Mouse (Mus musculus): ENCODE measurements around the gene Snrpb.

Snrpb gene

DNA sequence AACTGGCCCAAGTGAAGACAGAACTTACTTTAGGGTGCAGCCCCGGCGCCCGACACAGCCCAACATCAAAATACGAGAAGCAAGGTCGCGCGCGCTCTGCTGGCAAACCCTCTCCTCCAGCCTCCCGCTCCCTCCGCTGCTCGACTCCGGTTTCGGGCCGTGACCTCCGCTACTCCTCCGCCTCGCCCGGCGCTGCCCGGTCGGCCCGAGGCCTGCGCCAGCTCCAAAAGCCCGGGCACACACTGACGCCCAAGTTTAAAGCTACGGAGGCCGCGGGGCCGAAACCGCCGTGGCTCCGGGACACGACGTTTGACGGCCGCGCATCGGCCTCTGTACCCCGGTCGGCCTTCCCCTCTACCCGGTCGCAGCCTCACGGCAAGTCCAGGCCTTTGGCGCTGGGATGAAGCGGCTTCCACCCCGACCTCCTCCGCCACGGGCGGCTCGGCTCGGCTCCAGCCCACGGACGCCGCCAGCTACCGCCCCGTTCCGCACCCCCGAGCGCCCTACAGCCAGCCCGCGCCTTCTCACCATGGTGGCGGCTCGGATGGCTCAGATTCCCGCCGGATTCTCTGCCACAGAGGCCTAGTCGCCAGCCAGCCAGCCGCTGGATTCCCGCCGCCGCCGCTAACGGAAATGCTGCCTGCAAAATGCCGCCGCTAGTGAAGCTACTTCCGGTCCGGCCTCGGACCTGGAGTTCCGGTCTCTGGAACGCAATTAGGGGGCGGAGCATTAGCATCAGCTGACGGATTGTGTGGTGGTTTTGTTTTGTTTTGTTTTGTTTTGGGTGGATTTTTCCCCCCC is at the start of gene Snrpb:
Snrpb (minus strand) TSS at position 698 of the 801 bp plus-strand sequence.
- peak; percentile 88 to 94 for DNase-seq (ENCODE audit: low spot score in 2 of 2)

DNA sequence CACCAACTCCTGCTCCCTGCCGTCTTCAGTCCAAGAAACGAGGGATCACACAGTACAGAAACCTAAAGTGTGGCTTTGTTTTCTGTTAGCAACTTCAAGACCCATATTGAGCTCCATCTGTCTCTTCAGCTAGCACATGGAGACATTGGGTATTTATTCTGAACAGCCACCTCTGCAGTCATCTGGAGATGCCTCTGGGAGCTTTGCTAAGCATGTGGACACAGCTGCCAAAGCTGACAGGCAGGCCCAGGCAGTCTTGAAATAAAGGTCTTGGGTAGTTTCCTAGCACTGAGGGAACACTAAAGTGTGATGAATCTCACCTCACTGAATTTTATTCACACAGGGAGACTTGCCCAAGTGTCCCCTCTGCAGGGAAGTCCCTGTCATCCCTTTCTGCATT is 32.4 kb upstream of the Snrpb start:
- no peak for DNase-seq (ENCODE audit: low spot score in 2 of 2)

DNA sequence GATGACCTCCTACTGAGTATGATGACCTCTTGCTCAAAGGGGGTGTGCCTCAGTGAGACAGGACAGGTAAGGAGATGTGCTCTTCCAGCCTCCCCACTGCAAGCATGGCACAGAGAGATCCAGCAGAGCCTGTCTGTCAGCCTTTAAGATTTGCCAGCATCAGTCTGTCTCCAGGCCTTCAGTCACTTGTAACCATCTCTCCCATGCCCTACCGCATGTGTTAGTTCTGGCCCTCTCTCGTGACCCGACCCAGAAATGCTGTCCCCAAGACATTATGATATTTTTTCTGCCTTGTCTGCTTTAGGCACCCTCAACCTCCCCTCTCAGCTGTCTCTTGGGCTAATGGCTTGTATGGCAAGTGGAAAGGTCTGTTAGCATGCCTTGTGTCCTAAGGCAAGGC is 30.4 kb upstream of the Snrpb start:
- no peak for DNase-seq (ENCODE audit: low spot score in 2 of 2)

DNA sequence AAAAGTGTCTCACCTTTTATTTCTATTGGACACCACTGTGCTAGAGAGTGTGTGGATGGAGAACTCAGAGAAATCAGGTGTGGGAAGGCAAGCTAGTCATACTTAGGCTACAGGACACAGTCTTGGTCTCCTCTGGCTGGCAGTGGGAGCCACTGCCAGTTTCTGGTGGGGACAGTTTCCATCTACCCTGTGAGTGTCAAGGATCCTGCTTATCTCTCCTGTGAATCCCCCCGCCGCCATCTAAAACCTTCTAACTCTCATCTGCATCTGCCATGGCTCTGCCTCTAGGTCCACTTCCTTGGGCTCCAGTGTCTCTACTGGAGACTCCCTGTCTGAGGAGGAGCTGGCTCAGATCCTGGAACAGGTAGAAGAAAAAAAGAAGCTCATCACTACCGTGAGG is 28.8 kb upstream of the Snrpb start:
- no peak for DNase-seq (ENCODE audit: low spot score in 2 of 2)

DNA sequence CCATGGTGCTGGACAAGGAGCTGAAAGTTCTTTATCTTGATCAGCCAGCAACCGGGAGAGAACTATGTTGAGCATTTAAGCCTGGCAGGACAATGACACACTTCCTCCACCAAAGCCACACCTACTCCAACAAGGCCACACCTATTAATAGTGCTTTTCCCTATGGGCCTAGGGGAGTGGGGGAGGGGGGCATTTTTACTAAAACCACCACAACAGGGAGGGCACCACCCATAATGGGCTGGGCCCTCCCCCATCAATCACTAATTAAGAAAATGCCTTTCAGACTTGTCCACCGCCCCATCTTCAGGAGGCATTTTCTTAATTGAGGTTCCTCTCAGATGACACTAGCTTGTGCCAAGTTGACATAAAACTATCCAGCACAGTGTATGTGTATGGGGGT is 28.2 kb upstream of the Snrpb start:
- DNase-seq (ENCODE audit: low spot score in 2 of 2), result no peak

DNA sequence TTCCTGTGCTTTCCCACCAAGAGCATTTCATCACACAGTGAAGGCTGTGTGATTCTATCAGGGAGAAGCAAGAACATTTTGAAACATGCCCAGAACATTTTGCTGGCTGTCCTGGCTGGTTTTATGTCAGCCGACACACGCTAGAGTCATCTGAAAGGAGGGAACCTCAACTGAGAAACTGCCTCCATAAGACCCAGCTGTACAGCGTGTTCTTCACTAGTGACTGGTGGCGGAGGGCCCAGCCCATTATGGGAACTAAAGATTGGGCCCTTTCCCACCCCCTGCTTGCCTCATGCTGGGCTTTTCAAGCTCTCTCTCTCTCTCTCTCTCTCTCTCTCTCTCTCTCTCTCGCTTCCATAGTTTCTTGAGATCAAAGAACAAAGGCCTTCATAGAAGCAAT is 21.8 kb upstream of the Snrpb start:
- DNase-seq (ENCODE audit: low spot score in 2 of 2), result no peak

DNA sequence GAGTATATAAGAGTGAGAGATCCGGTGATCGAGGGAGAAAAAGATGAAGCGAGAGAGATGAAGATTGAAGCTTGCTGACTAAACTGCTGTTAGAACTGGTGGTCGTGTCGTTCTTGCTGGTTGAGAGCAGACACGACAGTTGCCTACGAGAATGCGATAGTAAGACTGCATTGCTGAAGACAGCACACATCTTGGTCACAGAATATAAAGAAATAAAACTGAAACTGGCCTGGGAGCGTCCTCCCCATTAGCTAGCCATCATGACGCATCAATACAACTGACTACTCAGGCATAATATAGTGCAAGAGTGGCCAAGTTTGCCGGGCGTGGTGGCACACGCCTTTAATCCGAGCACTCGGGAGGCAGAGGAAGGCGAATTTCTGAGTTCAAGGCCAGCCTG is 15.7 kb upstream of the Snrpb start, which contains the start of gene Tmc2:
Tmc2 (plus strand) TSS at position 301 of the 400 bp plus-strand sequence.
- DNase-seq (ENCODE audit: low spot score in 2 of 2), result no peak

DNA sequence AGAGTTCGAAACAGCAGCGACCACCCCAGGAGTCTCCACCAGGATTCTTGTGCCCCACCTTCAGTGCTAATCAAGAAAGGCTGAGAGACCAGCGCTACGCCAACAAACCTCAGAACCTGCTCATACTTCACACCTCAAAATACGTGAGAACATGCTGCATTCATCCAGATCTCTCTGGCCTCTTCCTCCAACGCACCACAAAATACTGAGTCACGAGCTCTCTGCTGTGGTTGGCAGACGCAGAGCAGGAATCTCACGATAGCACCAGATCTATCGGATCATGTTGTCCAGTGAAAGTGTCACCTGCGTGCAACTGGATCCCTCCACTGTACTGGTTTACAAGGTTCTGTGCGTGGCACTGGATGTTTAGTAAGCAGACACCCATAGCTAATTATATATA is 9.2 kb upstream of the Snrpb start:
- DNase-seq (ENCODE audit: low spot score in 2 of 2), result no peak

DNA sequence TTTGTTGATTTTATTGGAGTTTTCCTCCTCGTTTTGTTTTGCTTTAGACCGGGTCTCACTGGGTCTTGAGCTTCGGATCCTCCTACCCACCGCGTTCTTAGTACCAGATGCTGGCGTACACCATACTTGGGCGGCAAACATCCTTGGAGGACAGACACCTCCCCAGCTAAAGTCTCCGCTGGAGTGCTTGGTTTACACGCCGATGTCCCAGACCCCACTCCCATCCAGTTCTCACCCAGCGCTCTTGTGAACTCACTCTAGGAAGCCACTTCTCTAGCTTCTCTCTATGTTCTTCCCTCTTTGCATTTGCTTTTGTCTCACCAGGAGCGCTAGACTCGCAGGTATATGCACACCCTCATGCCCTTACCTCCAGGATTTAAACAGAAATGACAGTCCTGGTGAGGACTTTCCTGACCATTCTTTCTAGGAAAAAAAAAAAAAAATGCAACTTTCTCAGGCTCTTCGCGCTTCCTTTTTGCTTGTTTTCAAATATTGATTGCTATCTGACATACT is 360 bp upstream of the Snrpb start:
- DNase-seq (ENCODE audit: low spot score in 2 of 2), result peak in 1 of 2 experiments; percentile 77

DNA sequence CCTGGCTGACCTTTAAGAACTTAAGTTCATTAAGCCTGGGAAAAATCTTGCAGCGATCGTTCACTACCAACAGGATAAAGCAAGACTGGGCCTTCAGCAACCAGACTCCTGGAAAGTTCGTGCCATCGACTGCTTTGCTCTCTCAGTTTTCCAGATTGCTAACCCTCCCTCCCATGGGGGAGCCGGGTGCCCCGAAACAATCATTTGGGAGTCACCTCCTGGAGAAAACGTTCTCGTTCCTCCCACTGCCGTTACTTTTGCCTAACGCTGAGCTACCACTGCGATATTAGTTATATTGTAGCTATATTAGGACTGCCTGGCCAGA is 860 bp downstream of the Snrpb start:
- no peak for DNase-seq (ENCODE audit: low spot score in 2 of 2)

DNA sequence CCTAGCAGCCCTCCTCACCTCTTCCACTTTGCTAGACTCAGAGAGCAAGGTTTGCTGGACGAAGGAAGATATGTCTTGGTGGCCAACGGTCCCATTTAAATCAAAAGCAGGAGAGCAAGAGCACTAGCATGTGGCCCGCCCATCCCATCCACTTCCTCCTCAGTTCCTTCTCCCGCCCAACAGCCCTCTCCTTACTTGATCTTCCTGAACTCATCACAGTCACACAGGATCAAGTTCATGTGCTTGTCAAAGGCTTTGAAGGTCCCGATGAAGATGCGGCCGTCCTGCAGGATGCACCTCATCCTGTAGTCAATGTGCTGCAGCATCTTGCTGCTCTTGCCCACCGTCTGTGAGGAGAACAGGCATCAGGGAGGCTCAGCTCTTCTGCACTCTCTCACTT is 2.4 kb downstream of the Snrpb start:
- no peak for DNase-seq (ENCODE audit: low spot score in 2 of 2)

DNA sequence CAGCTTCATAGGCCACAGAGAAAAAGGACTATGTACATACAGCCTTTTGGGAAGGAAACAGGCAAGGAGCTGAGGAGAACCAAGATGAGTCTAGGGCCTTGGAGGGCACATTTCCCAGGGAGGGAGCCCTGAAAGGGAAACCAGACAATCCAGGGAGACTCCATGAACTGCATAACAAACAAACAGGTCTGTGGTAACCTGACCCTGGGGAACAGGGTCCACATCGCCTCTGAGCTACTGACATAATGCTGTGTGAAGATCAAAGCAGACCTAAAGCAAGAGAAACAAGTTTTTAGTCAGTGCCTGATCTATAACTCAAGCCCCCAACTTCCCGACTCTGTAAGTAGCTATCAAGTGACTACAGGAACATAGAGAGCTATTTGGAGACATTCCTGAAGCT is 7.5 kb downstream of the Snrpb start:
- no peak for DNase-seq (ENCODE audit: low spot score in 2 of 2)

DNA sequence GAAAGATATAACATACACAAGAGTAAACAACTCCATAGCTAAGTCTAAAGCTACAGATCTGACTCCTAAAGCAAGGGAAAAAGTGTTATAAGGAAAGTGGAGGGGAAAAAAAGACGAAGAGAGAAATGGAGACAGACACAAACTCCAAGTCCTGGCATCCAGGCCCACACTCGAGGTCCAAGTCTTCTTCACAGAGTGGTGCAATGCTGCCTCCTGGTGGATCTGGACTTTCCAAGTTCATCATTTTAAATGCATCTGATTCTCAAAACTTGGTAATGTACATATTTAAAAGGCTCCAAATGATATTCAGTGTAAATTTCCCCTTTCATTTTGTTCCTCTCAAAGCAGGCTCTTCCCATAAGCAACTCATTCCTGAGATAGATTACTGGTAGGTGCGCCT is 11.3 kb downstream of the Snrpb start:
- no peak for DNase-seq (ENCODE audit: low spot score in 2 of 2)

DNA sequence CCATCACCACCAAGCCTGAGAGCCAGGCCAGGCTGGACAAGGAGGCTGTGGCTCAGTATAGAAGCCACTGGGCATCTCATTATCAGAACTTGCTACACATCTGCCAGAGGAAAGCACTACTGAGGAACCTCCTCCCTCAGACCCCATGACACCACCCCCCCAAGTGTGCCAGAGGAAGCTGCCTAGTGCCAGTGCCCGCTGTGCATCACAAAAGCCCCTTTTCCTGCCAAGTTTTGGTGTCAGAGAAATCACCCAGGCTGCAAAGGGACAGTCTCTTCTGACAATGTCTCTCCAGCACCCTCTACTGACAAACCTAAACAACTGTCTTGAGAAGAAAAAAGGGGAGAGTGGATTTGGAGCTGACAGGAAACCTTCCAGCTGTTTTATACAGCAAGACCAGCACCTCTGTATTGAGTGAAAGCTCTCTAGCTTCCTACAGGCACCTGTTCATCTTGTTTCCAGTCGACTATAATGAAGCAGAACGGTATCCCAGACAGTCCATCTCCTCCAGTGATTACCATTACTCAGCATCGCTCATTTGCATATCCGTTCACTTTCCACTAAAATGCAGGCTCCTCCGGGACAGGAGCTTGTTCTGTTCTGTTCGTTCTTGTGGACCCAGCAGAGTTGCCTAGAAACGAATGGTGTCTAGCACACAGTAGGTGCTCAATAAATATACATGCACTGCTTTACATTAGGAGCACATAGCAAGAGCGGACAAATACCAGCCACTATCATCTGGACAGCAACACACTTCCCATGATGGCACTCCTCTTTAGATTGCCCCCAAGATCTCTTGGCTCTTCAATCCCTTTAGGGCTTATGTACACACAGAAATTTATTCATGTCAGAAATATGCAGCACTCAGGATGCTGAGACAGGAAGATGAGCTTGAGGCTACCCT is 12.6 kb downstream of the Snrpb start:
- no peak for DNase-seq (ENCODE audit: low spot score in 2 of 2)

DNA sequence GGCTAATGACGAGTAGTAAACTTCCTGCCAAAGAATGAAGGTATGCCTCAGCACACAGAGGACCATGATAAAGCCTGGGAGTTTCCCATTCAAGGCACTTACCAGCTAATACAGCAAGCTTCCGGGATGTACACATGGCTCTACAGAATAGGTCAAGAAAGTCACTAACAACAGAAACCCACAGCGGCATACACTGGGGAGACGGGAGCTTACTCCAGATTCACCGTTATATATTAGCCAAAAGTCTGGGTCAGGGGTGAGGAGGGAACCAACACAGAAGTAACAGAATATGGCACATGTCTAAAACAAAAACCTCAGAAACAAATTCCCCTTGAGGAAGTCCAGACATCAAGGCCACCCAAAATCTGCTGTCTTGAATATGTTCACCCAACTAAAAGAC is 16.5 kb downstream of the Snrpb start:
- no peak for DNase-seq (ENCODE audit: low spot score in 2 of 2)

DNA sequence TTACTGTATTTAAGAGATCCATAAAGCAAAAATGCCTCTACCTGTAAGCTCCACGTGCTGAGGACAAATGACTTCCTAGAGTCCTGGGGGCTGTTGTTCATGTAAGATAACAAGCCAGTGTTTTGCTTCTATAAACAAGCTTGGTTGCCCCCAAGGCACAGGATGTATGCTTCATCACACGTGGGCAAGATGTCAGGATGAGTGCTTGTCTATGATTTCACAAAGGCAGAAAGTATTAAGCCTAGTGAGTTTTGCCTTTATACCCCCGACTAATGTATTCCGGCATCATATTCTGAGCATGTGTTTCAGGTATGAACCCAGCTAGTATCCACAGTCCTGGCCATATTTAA is 21.1 kb downstream of the Snrpb start:
- no peak for DNase-seq (ENCODE audit: low spot score in 2 of 2)

DNA sequence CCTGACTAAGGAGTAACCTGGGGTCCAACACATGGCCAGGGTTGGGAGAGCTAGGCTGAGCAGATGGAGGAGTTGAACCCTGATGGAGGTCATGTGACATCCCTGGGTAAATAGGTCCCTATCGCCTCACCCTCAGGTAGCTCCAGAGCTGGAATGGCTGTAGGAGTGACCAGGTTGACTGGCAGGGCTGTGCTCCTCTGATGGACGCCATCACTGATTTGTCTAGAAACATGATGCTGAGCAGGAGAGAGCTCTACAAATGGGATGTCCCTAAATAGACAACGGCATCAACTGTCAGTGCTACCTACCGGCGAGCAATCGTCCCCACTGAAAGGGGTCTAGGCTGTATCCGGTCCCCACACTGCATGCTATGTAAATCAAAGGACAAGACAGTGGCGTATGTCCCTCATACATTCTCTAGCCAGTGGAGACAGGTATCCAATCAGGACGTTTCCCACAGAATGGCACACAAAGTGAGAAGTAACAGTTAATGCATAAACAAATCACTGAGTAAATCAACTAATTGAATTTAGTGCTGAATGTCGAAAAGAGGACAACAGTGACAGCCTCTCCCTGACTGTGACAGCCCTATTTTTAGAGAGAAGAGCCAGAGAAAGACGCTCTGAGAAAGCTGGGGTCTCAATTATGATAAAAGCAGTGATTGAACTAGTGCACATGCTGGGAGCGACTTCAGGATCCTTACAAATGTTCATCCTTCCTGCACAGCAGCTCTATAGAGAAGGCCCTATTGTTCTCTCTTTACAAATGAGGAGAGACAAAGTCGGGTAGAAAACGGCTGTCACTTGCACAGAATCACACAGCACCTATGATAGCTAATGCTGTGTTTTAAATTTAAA is 21.7 kb downstream of the Snrpb start:
- DNase-seq (ENCODE audit: low spot score in 2 of 2), result no peak

DNA sequence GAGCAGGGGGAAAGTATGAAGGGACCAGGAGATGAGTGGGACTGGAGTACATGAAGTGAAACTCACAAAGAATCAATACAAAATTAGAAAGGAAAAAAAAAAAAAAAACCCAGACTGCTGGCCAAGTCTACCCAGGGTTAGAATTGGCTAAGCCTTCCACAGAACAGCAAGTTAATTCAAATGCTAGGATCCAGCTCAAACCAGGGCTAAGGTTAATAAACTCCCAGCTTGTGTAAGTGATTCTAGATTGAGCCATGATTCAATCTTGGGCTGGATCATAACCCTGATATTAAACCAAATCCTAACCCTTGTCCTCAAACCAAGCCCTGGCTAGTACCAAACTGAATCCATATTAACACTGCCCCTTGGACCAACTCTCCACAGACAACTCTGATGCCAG is 23.4 kb downstream of the Snrpb start:
- DNase-seq (ENCODE audit: low spot score in 2 of 2), result no peak

DNA sequence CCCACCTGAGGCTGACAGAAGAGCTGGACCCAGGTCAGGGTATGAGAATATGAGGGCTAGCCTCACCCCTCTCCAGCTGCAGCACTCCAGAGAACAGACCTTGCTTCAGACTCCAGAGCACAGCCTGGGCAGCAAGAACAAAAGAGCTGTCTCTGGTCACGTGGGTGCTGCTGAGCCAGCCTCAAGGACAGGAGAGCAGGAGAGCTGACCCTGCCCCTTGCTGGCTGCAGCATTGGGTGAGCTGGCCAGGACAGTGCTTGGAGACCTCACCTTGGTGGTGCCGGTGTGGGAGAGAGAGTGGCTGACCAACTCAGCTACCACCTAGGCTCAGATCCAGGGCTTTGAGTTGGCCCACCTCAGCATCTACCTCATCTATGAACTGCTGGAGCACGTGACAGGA is 24.0 kb downstream of the Snrpb start:
- DNase-seq (ENCODE audit: low spot score in 2 of 2), result no peak

DNA sequence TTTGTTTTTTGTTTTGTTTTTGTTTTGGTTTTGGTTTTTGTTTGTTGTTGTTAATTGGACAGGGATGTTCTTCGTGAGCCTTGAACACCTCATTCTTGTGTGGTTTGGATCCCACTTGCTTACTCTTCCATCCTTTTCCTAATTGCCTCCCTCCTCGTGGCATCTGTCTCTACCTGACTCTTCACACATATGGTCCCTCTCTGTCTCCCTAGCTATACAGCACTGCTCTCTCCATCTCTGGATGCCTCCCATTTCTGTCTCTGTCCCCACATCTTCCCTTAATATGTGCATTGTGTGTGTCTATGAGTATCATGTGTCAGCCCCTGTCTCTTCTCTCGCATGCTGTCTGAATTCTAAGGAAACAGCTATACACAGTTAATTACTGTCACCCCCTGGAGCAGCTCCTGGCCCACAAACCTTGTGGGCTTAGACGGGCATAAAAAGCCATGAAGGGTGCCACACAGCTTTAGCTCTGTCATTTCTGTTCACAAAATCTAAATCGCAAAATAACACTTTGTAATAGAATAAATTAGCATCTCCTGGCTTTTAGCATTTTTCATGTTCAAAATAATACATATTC is 33.0 kb downstream of the Snrpb start:
- DNase-seq (ENCODE audit: low spot score in 2 of 2), result no peak

DNA sequence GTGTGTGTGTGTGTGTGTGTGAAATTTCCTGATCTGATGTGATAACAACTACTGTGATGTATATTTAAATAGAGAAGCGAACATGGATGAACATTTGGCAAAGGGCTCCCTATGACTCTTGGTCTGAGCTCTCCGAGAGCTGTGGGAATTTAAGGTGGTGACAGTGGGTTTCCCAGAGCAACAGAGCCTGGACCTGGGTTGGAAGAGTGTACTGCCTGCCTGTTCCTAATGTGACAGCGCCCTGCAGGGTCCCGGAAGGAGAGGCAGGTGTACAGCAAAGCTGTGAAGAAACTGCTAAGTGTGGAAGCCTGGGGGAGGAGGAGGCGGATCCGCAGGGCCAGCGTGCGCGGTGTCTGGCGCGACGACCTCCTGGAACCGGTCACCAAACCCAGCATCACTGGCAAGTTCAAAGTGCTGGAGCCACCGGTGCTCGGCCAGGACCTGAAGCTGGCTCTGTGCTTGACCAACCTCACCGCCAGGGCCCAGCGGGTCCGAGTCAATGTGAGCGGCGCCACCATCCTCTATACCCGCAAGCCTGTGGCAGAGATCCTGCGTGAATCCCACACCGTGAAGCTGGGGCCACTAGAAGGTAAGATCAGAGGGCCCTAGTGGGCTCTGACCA is 34.4 kb downstream of the Snrpb start:
- DNase-seq (ENCODE audit: low spot score in 2 of 2), result no peak

Data from spleen, postnatal 4 days (tissue).